Mouse (Mus musculus) stomach, postnatal 0 days (tissue): ENCODE results near the gene Xpo4.

Experiments
- CTCF ChIP-seq: IDR thresholded peaks from 2 replicates; pipeline ENCODE4 v1.5.1; 2016; ENCODE audit warnings: antibody characterized with exemption, low read depth, mild to moderate bottlenecking, moderate library complexity
- EP300 ChIP-seq: optimal IDR thresholded peaks from 2 replicates; pipeline ENCODE3; 2016; ENCODE audit warnings: antibody characterized with exemption

DNA sequence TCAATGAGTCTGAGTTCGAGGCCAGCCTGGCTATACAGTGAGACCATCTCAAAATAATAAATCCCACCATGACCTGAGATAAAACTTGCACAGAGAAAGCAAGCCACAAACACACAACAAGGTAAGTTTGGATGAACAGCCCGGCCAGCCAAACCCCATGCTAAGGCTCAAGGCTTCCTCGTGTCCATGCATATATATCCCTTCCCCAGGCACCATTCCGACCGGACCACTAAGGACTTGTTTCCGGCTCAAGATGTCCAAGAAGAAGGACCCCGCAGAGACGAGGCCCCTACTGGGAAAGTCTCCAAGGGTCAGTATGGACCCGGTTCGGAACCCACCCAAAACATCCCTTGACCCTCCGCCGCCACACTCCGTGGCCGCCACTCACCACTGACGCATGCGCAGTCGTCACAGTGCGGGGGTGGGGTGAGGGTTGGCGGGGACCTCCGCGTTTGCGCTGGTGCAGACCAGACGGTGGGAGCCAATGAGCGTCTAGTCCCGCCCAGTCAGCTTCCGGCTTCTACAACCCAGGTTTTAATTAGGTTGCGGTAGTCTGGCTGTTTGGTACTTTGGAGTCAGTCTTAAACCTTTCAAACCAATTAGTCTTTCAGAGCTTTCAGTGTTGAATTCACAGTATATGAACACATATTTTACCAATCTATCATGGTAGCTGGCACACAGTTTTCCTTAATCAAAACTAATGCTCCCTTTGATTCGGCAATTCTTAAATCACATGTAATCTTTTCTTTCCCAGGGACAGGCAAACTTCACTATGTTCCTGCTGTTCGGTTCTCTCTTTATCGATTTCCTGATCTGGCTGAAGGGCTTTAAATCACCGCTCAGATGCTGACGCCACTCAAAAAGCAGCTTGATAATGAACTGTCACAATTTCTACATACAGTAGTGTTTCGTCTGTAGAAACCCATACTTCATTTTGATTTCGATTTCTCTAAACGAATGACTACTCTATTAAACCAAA is 93.8 kb downstream of the Xpo4 start, which contains the start of gene Eef1akmt1:
- TF ChIP-seq CTCF = no peak
- no peak for TF ChIP-seq EP300
